In the genomic region with DNA sequence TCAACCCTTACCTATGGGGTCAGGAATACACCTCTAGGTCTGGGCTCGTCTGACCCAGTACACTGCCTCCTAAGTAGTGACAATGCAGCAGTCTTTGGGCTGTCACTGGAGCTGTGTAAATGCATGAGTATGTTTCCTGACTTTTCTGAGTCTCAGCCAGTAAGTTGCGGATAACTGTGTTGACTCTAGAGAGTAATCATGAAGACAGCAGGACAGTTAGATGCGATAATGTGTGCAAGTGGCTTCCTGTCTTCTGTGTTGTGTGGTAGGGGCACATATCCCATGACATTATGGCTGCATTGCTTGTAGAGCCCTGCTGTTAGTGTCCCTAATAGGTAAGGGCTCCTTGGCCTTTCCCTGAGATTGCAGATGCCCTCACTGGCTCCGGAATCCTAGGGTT, we compare ENCODE assay signal across 16 mouse cellular contexts.
"Had no signal": no experiment of that assay in that cellular context is flagged by ENCODE, and none has a peak within 500 bp of the region (broad histone marks: within the 10 kb centered on the region; RNA-seq: fewer than 3 reads in every experiment).

No protein-coding gene starts in this region.

- H3K4me3 ChIP-seq: limb, embryonic 15.5 days; midbrain, embryonic 13.5 days; myocyte; neural tube, embryonic 15.5 days had no signal

- H3K4me2 ChIP-seq: limb, embryonic 15.5 days; midbrain, embryonic 13.5 days; neural tube, embryonic 15.5 days had no signal

- H3K27ac ChIP-seq: kidney, postnatal 0 days; limb, embryonic 15.5 days; liver, embryonic 14.5 days; midbrain, embryonic 13.5 days; neural tube, embryonic 15.5 days had no signal

- H3K9me3 ChIP-seq: limb, embryonic 15.5 days; midbrain, embryonic 13.5 days; neural tube, embryonic 15.5 days had no signal

- H3K9ac ChIP-seq: limb, embryonic 15.5 days; liver, embryonic 14.5 days; midbrain, embryonic 13.5 days; neural tube, embryonic 15.5 days had no signal

- DNase-seq: kidney, adult 11 months; kidney, adult 9 months; kidney, postnatal 36 days; layer of hippocampus, adult 9-11 months; layer of hippocampus, postnatal 36 days; lung, adult 2 months; right cerebral cortex, adult 18-20 months; right cerebral cortex, postnatal 25 days; thymus, adult 2 months; thymus, postnatal 25 days had no signal

- H3K27me3 ChIP-seq: limb, embryonic 15.5 days; midbrain, embryonic 13.5 days had no signal

- H3K36me3 ChIP-seq: limb, embryonic 15.5 days; midbrain, embryonic 13.5 days; neural tube, embryonic 15.5 days had no signal

- ATAC-seq: midbrain, embryonic 13.5 days had no signal

- H3K4me1 ChIP-seq: limb, embryonic 15.5 days; midbrain, embryonic 13.5 days; neural tube, embryonic 15.5 days had no signal
